Mouse (Mus musculus) heart, postnatal 0 days (tissue): Measurements from ENCODE around the gene Gmeb2. TPM values are rescaled to one million over a fixed set of nuclear protein-coding genes. Genes with fewer than 3 reads are reported as not detected.
A peak's percentile ranks its signal among the peaks of the same experiment; 100 is the strongest.

Experiments
- ATAC-seq: fragments of 200-750 bp; cut with Nextera tagmentation; 2 replicates; pipeline ENCODE4 v1.8.0; 2017; ENCODE audit warnings: low read depth, moderate number of reproducible peaks, moderate library complexity; ENCODE audit not compliant: insufficient read depth
- DNase-seq: peaks from one replicate; pipeline ENCODE4 v3.0.0-alpha.2; 2016; ENCODE audit warnings: low spot score
- H3K27ac ChIP-seq: fragments of 300-500 bp; sonication (generic); 2 replicates; pipeline ENCODE4 v1.5.1; 2014; ENCODE audit warnings: low read depth, mild to moderate bottlenecking
- H3K27me3 ChIP-seq: fragments of 300-500 bp; sonication (generic); 2 replicates; pipeline ENCODE4 v1.6.1; 2014; ENCODE audit warnings: low read length, mixed read lengths; ENCODE audit not compliant: control insufficient read depth, insufficient read depth
- H3K36me3 ChIP-seq: fragments of 300-500 bp; sonication (generic); replicated peaks from 2 replicates; pipeline ENCODE4 v1.6.1; 2014; ENCODE audit warnings: low read length, mixed read lengths; ENCODE audit not compliant: control insufficient read depth, insufficient read depth
- H3K4me1 ChIP-seq: fragments of 300-500 bp; sonication (generic); 2 replicates; pipeline ENCODE4 v1.6.1; 2014; ENCODE audit warnings: antibody characterized with exemption; ENCODE audit not compliant: control insufficient read depth, insufficient read depth
- H3K4me2 ChIP-seq: fragments of 300-500 bp; sonication (generic); 2 replicates; pipeline ENCODE4 v1.6.1; 2014; ENCODE audit warnings: low read depth, mild to moderate bottlenecking, low read length, moderate library complexity
- H3K4me3 ChIP-seq: fragments of 300-500 bp; sonication (generic); 2 replicates; pipeline ENCODE4 v1.5.1; 2014; ENCODE audit warnings: low read depth, low read length
- H3K9ac ChIP-seq: fragments of 300-500 bp; sonication (generic); replicated peaks from 2 replicates; pipeline ENCODE4 v1.6.1; 2014; ENCODE audit warnings: low read depth, low read length, mixed read lengths
- H3K9me3 ChIP-seq: fragments of 300-500 bp; sonication (generic); replicated peaks from 2 replicates; pipeline ENCODE4 v1.6.1; 2016; ENCODE audit warnings: low read length; ENCODE audit not compliant: control insufficient read depth
- CTCF ChIP-seq: IDR thresholded peaks from 2 replicates; pipeline ENCODE4 v1.5.1; 2016; ENCODE audit warnings: antibody characterized with exemption, control low read depth, low read depth
- EP300 ChIP-seq: IDR thresholded peaks from 2 replicates; pipeline ENCODE4 v1.6.1; 2016; ENCODE audit warnings: antibody characterized with exemption, low read depth
- WGBS: fragments of 180-500 bp; shearing (Covaris S2); extraction: QIAGEN DNeasy Blood & Tissue Kit; methylation state at CpG from one replicate; pipeline ENCODE4 v1.1.7; 2014; 5-methylcytosine and 5-hydroxymethylcytosine counted together
- polyA plus RNA-seq: library from polyadenylated mRNA; unstranded; fragments of >200 nt; fragmentation: Nextera tagmentation; extraction: Ambion mirVana; gene quantifications from 2 replicates; pipeline ENCODE4 v1.2.1, GENCODE M21; 2015
- total RNA-seq: library from RNA; depleted of rRNA; stranded (reverse); fragments of >200 nt; gene quantifications from 2 replicates; pipeline ENCODE4 v1.2.3, GENCODE M21; 2014; ENCODE audit warnings: low replicate concordance

Gmeb2 gene
- total and polyA plus RNA-seq, 2 experiments from 2014 or later, result 4.6 to 13.5 TPM

DNA sequence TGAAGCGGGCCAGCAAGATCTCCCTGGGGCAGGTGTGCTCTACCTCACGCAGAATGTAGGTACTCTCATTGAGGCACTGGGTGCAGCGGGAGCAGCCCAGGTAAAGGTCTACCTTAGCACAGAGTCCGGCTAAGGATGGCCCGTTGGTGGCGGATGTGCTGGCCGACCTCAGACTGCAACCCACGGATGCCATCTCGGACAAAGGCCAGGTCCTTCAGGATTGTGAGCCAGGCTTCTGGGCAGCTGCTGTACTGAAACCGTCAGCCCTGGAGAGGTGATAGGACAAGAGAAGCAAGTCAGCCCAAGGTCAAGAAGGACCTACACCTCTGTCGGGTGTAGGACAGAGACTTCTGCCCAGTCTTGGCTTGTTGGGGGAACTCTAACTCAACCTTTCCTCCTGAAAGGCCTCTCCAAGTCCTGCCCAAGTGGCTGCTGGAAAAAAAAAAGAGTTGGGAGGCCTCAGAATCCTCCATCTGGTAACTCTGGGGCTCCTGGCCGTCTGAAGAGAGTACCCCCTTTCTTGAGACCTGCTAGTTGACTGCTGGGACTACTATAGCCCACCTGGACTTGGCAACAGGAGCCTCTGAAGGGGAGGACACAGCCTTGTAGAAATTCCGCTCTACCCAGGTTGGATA, 46.9 kb downstream of the Gmeb2 start:
- Histone ChIP-seq H3K27me3 (no peaks in the 10 kb centered on the region), H3K4me1 (0 out of 2 replicates have a peak, but pooled peaks cover 9% of the 10 kb centered on the region), H3K9me3 (no peaks in the 10 kb centered on the region), H3K27ac (no peak overlapping the region), H3K4me3 (peak overlapping the region; percentile 61), H3K9ac (peak overlapping the region; percentile 69), H3K36me3 (peaks cover 21% of the 10 kb centered on the region), H3K4me2 (peak overlapping the region; percentile 65)
- no peak for TF ChIP-seq EP300
- no peak for TF ChIP-seq CTCF
- 84% methylated on average over 13 of the region's 13 CpGs for WGBS
- ATAC-seq (no peak), DNase-seq (no peak)

GRCm38 (mm10) chr2:181239261-181239660, 48.6 kb downstream of the Gmeb2 start:
- no peak for TF ChIP-seq CTCF
- no peak for TF ChIP-seq EP300
- Histone ChIP-seq H3K4me1 (0 out of 2 replicates have a peak, but pooled peaks cover 9% of the 10 kb centered on the region), H3K4me3 (no peak overlapping the region), H3K36me3 (peaks cover 34% of the 10 kb centered on the region), H3K9me3 (no peaks in the 10 kb centered on the region), H3K4me2 (peak overlapping the region; percentile 65), H3K27me3 (no peaks in the 10 kb centered on the region), H3K9ac (no peak overlapping the region), H3K27ac (no peak overlapping the region)
- DNase-seq (no peak), ATAC-seq (no peak)
- WGBS, result 85% methylated on average over 9 of the region's 9 CpGs

GRCm38 (mm10) chr2:181238861-181239260, 49.0 kb downstream of the Gmeb2 start:
- no peak overlapping the region for H3K4me3 ChIP-seq
- H3K27me3 ChIP-seq, result no peaks in the 10 kb centered on the region
- no peaks in the 10 kb centered on the region for H3K9me3 ChIP-seq
- H3K27ac ChIP-seq, result no peak overlapping the region
- H3K4me2 ChIP-seq, result peak overlapping the region; percentile 19; the same call in 1 of the 2 replicates
- WGBS, result 56% methylated on average over 2 of the region's 2 CpGs
- H3K9ac ChIP-seq, result no peak overlapping the region
- TF ChIP-seq CTCF (no peak), EP300 (no peak)
- DNase-seq, result no peak
- H3K36me3 ChIP-seq, result peaks cover 34% of the 10 kb centered on the region
- ATAC-seq, result no peak
- 0 out of 2 replicates have a peak, but pooled peaks cover 9% of the 10 kb centered on the region for H3K4me1 ChIP-seq

GRCm38 (mm10) chr2:181238091-181238610, 49.7 kb downstream of the Gmeb2 start:
- Histone ChIP-seq H3K4me2 (no peak overlapping the region), H3K4me1 (0 out of 2 replicates have a peak, but pooled peaks cover 9% of the 10 kb centered on the region), H3K36me3 (peaks cover 34% of the 10 kb centered on the region), H3K9me3 (no peaks in the 10 kb centered on the region), H3K9ac (no peak overlapping the region), H3K27me3 (no peaks in the 10 kb centered on the region), H3K27ac (no peak overlapping the region), H3K4me3 (no peak overlapping the region)
- 74% methylated on average over 10 of the region's 10 CpGs for WGBS
- ATAC-seq (no peak), DNase-seq (no peak)
- no peak for TF ChIP-seq EP300
- no peak for TF ChIP-seq CTCF

GRCm38 (mm10) chr2:181237251-181238014, 50.4 kb downstream of the Gmeb2 start:
- H3K4me2 ChIP-seq, result no peak overlapping the region

More at GRCm38 (mm10) chr2:181237251-181238014, 50.4 kb downstream of the Gmeb2 start:
- Histone ChIP-seq H3K9me3 (no peaks in the 10 kb centered on the region), H3K9ac (no peak overlapping the region), H3K27me3 (no peaks in the 10 kb centered on the region), H3K4me3 (no peak overlapping the region), H3K27ac (no peak overlapping the region), H3K4me1 (0 out of 2 replicates have a peak, but pooled peaks cover 9% of the 10 kb centered on the region), H3K36me3 (peaks cover 35% of the 10 kb centered on the region)
- DNase-seq (no peak), ATAC-seq (no peak)
- WGBS, result 87% methylated on average over 17 of the region's 17 CpGs
- TF ChIP-seq EP300 (no peak), CTCF (no peak)
